Mouse (Mus musculus): ENCODE measurements around the gene Rln3. TPM values are rescaled to one million over a fixed set of nuclear protein-coding genes. Genes with fewer than 3 reads are reported as not detected.

The Rln3 gene
- total RNA-seq, 2 experiments from 2014 or later = not detected

DNA sequence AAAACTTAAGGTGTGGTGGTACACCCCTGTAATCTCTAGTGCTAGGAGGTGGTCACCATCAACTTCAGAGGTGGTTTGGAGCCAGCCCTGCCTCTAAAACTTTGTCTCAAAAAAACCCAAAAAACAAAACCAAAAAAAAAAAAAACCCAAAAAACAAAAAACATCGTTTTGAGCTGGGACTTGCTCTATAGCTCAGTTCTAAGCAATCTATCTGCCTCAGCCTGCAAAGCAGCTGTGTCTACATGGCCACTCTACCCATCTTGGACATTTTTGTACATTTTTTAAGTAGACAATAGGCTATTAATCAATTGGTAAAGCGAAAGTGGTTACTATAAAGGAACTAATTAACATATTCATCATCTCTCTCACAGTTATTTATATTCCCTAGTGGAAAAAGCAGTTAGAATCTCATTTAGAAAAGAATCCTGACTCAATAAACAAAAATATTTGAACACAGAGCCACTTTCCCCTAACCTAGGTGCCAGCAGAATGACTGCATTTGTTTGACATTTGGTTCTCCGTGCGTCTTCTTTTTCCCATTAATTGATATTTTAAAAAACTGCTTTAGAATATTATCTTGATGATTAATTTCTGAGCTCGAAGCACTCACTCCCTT lies 20.8 kb upstream of the Rln3 start:
- DNase-seq (ENCODE audit: low spot score in 2 of 2) = no peak

DNA sequence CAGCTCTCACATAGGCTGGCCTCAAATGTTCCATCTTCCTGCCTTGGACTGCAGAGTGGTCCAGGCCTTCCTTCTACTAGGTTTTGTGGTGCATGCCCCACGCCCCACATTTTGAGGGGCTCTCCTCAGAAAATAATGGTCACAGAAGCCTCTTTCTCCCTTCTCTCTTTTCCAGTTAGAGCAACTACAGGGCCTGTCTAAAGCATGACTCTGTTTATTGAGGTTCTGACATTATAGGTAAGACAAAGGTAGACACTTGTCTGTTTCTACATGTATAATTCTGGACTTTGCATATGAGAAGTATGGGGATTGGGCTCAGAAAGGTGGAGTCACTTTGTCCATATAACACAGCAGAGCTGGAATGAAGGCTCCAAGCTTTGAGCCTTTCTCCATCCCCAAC lies 20.2 kb upstream of the Rln3 start, which contains the start of gene Gm10643:
Gene Gm10643, minus strand, starts transcription at position 101 of the 400 bp plus-strand sequence.
- no peak for DNase-seq (ENCODE audit: low spot score in 2 of 2)

DNA sequence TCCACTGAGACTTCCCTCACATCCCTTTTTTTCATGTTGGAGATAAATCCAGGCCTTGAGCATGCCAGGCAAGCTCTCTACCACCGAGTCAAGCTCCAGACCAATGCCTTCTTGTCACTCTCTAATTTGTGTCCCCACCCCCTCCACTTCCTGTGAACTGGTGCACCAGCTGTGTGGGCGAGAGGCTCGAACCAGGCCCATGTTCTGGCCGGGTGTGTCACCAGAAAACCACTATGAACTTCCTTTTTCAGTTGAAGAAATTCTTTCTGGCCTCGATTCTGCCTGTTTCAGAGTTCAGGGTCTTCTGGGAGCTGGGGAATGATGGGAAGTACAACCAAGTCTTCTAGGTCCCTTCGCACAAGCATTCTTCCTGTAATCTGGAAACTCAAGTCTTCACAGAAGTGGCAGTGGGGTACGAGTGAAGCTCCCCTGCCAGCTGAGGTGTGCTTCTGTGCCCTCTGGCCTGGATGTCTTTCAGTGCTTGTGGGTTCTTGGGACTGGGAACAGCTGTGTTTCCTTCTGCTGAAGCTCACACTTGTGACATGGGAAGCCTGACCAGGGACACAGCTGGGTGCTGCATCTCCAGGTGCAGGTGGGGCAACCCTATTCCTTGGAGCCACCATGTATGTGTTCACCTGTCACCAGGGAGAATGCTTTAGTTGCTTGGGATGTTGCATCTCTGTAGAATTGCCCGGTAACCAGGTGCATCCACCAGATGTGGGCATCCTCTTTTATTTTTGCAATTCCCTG lies 19.2 kb upstream of the Rln3 start:
- no peak for DNase-seq (ENCODE audit: low spot score in 2 of 2)

DNA sequence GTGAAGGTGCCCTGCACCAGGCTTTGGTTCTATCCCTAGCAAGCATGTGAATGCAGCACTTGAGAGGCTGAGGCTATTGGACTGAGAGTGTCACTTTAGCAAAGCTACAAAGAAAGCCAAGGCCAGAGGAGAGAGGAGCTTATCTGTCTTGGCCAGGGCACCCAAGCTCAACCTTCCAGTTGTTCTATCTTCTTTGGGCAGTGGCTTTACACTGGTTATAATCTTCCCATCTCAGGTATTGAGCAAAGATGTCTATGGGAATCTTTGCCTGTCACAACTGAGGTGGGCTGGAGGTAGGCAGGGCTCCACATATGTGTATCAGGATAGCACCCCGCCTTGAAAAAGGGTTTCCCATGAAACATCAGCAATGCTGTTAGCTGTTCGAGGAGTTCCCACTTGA lies 15.4 kb upstream of the Rln3 start:
- no peak for DNase-seq (ENCODE audit: low spot score in 2 of 2)

DNA sequence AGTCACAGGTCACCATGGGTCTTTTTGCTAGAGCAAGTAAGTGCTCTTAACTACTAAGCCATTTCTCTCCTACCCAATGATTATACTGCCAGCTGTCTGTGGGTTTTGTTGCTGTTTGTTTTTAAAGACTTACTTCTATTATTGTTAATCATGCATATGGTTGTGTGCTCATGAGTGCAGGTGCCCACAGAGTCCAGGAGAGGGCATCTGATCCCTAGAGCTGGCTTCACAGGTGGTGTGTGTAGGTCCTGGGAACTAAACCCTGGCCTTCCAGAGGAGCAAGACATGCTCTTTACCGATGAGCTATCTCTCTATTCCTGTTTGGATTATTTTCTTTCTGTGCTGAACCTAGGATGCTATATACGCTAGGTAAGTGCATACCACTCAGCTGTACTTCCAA lies 14.4 kb upstream of the Rln3 start:
- DNase-seq (ENCODE audit: low spot score in 2 of 2) = no peak

DNA sequence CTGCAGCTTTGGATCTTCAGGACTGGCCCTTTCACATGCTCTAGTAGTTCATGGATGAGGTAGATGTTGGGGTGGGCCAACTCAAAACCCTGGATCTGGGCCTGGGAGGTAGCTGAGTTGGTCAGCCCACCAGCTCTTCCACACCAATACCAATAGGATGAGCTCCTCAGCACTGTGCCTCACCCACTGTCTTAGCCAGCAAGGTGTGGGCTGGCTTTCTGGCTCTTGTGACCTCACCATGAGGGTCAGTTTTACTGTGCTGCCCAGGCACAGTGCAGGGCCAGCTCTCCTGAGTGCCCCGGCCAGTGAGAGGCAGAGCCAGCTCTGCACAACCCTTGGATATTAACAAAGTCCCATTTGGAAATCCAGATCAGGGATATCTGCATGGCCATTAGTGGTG lies 13.0 kb upstream of the Rln3 start:
- DNase-seq (ENCODE audit: low spot score in 2 of 2) = no peak

DNA sequence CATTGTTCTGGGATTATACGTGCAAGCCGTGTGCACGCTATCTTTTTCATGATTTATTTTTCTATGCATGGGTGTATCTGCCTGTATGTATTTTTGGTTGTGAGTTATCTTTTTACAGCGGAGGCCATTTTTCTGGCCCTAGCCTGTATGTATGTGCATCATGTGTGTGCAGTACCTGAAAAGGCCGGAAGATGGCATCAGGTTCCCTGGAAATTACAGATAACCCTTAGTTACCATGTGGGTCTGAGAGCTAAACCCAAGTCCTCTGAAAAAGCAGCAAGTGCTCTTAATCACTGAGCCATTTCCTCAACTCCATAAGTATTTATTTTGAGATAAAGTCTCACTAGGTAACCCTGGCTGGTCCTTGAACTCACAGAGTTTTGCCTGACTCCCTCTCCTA lies 8.4 kb upstream of the Rln3 start:
- DNase-seq (ENCODE audit: low spot score in 2 of 2) = no peak

DNA sequence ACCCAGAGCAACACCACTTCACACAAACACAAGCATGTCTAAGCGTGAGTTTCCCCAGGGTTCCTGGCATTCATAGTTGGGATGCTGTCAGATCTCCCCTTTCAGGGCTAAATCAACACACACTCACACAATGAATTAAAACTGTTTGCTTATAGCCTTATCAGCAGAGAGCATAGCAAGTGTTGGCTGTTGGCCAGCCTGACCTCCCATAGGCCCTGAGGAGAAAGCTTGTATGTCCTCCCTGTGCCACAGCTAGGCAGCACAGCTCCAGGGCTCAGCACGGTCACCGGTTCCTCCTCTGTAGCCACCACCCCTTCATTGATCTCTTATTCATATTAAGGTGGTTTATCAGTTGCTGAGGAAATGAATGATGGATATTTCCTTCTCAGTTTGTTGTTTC lies 7.9 kb upstream of the Rln3 start:
- DNase-seq (ENCODE audit: low spot score in 2 of 2) = no peak

DNA sequence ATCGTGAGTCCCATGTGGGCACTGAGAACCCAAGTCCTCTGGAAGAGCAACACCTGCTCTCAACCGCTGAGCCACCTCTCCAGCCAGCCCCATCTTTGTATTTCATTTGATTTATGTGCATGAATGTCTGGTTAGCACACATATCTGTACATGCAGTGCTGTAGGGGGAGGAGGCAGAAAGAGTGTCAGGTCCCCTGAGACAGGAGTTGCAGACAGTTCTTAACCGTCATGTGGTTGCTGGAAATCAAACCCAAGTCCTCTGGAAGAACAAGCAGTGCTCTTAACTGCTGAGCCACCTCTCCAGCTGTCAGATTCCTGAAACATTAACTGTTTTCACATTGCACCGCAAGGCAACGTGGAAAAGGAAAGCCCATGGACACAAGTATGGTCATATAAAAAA lies 3.4 kb upstream of the Rln3 start:
- DNase-seq (ENCODE audit: low spot score in 2 of 2) = no peak

DNA sequence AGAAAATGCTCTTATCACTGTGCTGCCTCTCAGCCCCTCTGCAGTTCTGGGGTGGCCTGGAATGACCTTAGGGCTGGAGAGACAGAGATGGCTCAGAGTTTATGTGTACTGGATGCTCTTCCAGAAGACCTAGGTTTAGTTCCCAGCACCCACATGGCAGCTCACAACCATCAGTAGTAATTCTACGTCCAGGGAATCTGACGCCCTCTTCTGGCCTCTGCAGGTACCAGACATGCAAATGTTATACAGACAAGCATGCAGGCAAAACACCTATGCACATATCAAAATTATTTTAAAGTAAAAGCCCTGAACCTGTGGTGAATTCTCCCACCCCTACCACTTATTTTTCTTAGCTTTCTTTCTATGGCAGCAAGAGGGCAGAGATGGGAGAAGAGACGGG lies 1.7 kb upstream of the Rln3 start:
- no peak for DNase-seq (ENCODE audit: low spot score in 2 of 2)

DNA sequence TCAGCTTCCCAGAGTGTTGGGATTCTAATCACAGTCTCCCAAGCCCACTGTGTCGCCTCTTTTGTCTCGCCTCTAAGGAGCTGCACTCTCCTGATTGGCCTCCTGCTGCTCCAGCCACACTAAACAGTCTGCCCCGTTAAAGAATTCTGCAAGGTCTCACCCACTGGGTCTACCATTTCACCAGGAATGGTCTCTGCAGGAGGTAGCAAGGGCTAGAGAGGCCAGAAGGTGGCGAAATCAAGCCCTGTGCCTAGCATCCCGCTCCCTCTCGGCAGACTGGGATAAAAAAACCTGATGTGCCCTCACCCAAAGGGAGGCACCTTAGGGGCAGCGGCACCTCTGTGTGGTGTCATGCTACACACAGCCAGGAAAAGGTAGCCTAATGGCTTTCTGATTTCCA lies 697 bp downstream of the Rln3 start:
- DNase-seq (ENCODE audit: low spot score in 2 of 2) = no peak

DNA sequence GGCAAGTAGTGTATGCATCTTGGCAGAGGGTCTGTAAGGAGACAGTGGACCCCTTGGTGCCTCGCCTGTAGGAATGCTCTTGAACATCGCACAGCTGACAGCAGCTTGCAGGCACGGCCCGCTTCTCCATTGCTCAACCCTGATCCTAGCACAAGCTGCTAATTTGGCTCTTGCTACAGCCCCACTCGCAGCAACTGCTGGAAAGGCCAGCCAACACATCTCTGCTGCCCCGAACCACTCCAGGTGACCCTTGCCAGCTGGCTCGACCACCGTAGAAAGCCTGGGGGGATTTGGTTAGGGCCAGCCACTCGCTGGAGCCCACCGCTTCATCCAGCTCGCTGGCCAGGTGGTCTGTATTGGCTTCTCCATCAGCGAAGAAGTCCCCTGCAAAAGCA lies 1.9 kb downstream of the Rln3 start:
- no peak for DNase-seq (ENCODE audit: low spot score in 2 of 2)

DNA sequence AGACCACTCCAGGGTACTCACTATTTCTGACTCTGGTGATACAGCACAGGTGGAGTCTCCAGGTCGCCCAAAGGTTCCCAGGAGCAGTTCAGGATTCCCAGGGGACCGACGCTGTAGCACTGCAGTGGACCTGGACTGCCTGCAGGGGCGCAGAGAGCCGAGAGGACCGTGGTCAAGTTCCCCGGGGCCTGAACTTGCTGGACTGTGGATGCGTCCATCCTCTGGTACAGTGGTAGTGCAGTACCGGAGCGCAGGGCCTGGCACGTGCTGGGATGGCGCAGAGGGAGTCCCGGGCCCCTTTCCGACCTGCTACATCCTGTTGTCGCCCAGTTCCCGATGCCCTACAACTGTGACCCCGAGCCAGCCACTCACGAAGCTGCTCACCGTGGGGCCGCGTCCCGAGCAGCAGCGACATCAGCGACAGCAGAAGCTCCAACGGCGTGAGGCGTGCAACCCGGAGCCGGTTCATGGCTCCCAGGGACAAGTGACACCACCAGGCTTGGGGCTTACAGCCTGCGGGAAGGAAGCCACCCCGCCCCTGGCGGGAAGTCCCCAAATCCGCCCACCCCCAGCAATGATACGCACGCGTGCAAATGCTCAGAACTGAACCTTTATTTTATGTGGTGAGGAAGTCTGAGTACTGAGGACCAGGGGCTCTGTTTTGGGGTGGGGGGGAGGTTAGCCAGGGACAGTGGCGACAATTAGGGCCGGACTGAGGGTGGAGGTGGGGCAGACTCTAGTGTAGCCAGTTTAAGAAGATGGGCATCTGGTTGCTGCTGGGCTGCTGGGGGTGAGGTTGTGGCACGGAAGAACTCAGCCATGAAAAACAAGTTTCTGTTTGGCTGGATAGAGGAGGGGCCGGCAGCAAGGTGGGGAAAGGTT lies 2.5 kb downstream of the Rln3 start, which contains the start of gene Il27ra:
Gene Il27ra, minus strand, starts transcription at position 524 of the 882 bp plus-strand sequence.
- peak in 1 of 2 experiments; percentile 29 for DNase-seq (ENCODE audit: low spot score in 2 of 2)

DNA sequence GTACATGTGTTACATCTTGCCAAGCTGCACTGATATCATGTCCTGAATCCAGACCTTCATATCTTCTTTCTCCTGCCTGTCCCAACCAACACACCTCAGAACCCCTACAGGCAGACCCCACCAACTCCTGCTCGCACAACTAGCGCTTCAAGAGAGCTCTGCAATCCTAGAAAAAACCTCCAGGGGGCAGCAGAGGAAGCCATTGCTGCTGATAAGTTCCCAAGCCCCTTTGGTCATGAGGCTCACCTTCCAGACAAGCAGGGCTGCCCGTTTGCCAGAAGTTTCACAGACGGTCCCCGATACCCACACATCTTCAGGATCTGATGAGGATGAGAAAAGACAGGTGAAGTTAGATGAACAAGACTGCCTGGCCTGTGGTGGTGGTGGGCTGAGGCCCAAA lies 5.8 kb downstream of the Rln3 start:
- DNase-seq (ENCODE audit: low spot score in 2 of 2) = peak; percentile 53 to 87

DNA sequence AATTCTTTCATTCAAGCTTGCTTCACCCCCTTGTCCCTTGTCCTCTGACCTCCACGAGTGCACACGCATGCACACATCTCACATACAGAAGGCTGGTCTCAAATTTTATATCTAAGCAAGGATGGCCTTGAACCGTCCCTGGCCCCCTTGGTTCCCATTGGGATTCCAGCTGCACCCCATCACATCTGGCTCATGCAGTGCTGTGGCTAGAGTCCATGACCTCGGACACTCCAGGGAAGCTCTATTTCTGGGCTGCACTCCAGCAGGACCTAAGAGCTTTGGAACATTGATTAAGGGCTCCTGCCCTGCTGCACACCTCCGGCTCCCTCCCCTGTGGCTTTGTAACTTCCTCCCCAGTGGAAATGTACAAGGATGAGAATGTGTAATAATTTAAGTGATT lies 6.8 kb downstream of the Rln3 start:
- no peak for DNase-seq (ENCODE audit: low spot score in 2 of 2)

DNA sequence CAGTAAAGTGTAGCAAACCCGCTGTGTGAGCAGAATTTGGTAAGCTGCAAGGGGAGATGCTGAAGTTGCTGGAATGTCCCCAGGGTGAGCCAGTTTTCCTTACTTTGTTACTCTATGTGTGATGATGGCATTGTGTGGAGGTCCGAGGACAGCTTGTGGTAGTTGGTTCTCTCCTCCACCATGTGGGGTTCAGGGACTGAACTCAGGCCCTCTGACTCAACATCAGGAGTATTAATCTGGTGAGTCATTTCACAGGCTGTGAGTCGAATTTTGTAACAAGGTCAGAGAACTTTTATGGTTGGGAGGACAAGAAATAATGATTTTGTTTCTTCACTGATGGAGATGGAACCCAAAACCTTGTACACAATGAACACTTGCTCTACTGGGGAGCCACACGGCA lies 12.0 kb downstream of the Rln3 start:
- DNase-seq (ENCODE audit: low spot score in 2 of 2) = no peak

DNA sequence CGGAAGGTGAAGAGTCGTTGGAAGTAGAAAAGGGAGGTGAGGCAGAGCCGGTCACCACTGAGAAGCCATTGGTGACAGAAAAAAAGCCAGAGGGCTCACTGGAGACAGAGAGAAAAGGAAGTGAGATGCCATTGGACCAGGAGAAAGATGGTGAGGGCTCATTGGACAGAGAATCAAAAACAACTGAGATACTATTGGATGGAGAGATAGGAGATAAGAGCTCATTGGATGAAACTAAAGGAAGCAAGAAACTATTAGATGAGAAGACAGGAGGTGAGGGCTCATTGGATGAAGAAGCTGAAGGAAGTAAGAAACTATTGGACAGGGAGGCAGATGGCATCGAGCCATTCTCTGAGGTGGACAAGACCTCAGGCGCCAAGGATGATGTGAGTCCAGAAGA lies 15.5 kb downstream of the Rln3 start:
- no peak for DNase-seq (ENCODE audit: low spot score in 2 of 2)

DNA sequence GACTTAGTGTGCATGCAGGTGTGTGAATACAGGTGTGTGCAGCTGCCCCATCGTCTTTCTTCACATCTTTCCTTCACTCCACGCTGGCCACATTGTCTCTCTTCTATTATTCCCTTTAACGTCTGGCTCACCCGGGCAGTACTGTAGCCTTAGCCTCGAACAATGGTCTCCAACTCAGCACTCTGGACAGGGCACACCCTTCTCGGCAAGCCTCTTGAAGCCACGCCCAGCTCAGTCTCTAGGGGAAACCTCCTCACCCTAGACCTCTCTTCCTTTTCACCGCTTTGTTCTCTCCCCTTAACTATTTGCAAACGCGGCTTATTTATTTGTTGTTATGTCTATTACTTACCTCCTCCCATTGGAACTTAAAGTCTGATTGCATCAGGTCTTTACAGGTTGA lies 17.4 kb downstream of the Rln3 start:
- no peak for DNase-seq (ENCODE audit: low spot score in 2 of 2)

DNA sequence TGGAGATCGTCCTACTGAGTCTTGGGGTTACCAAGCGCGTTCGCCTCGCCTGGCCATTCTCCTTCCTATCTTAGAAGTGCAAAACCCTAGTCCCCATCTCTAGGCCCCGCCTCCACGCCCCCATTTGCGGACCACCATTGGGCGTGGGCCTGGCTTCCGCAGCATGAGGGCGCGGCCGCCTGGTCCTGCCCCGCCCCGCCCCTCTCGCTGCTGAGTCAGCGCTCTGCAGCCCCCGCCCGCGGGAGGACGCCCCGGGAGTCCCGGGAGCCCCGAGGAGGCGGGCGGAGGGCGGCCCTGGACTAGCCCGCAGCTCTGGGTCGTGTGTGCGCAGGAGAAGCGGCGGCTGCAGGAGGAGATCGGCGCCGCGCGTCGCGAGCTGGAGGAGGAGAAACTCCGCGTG lies 18.9 kb downstream of the Rln3 start:
- DNase-seq (ENCODE audit: low spot score in 2 of 2) = peak in 1 of 2 experiments; percentile 34

DNA sequence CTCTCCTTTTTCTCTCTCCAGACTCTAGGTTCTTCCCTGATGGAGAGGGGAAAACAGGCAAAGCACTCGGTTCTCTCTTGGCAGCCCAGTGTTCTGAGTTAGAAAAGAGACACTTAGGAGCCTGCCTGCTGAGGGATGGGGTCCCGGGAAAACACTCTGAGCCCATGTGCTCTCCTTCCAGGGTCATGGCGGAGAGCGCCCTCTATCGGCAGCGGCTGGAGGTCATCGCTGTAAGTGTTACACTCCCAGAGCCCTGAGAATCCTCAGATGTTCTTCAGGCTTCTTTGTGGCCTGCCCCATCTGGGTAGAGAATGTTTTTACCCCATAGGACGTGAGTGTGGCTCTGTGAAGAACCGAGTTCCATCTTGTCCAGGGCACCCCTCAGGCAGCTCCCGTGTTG lies 20.6 kb downstream of the Rln3 start:
- DNase-seq (ENCODE audit: low spot score in 2 of 2) = no peak

DNA sequence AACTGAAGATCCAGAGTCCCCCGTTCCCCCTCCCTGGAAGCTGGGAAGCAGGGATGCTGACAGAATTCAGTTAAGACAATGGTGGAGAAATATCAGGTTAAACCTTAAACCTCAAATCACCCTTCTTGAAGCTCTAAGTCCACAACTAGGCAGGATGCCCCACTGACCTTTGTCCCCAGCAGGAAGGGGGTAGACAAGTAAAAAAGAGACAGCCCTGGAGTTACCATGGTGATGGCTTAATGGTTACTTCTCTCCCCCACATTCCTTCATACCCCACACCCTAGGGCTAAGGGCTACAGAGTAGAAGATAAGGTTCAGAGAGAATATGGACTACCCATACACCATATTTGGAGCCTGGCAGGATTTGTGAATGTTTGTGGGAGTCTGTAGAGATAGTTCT lies 21.2 kb downstream of the Rln3 start:
- no peak for DNase-seq (ENCODE audit: low spot score in 2 of 2)

DNA sequence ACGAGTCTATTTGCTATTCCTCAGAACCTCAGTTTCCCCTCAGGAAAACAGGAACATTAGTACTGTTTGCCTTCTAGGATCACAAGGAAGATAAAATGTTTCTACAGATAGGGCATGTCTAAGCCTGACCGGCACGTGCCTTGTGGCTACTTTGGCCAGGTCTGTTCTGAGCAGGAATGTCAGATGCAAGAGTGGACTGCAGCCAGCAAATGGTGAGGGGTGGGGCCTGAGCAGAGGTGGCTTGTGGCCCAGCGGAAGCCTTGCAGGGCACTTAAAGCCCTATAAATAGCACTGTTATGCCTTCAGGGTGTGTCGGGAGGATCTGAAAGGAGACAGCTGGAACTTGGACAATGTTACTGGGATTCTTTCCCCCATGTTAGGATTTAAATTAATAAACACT lies 21.7 kb downstream of the Rln3 start:
- no peak for DNase-seq (ENCODE audit: low spot score in 2 of 2)
